Mouse (Mus musculus): ENCODE results near the gene Olfr610. TPM values are rescaled to one million over a fixed set of nuclear protein-coding genes. Genes with fewer than 3 reads are reported as not detected.

Gene Olfr610
- polyA plus RNA-seq (2015; fragmentation: Nextera tagmentation; extraction: Ambion mirVana) = not detected in 2 replicates

GRCm38 (mm10) chr7:103512022-103512421, at the start of gene Olfr610:
Gene Olfr610 (minus strand): TSS chr7:103512122.

GRCm38 (mm10) chr7:103555779-103556178, 43.9 kb upstream of the Olfr610 start, which contains the start of gene Olfr615:
Gene Olfr615 (plus strand): TSS chr7:103556079.

GRCm38 (mm10) chr7:103547774-103548173, 35.9 kb upstream of the Olfr610 start, which contains the start of gene Olfr613:
Gene Olfr613 (plus strand): TSS chr7:103548074.

DNA sequence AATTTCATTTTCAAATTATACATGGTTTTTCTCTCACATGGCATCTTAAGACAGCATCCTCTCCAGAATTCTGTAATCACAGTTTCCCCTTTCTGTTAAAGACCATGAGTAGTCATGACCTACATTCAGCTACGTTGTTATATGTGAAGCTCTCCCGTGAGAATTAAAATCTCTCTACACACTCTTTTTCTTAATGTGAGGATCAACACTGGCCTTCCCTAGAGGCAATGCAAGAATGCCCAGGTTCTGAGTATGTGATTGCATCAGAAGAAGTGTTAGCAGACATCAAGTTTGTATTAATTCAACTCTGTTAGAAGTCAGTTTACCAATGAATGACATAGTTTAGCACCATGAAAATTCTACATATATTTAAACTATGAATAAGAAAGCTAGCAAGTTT, 30.7 kb upstream of the Olfr610 start, which contains the start of gene Olfr612:
TSS of gene Olfr612 (minus strand) at position 101 of the 400 bp plus-strand sequence.

GRCm38 (mm10) chr7:103520746-103521145, 8.8 kb upstream of the Olfr610 start, which contains the start of gene Olfr611:
Gene Olfr611 (minus strand): TSS chr7:103520846.

GRCm38 (mm10) chr7:103497962-103498361, 14.0 kb downstream of the Olfr610 start, which contains the start of gene Olfr609:
Gene Olfr609 (minus strand): TSS chr7:103498062.

DNA sequence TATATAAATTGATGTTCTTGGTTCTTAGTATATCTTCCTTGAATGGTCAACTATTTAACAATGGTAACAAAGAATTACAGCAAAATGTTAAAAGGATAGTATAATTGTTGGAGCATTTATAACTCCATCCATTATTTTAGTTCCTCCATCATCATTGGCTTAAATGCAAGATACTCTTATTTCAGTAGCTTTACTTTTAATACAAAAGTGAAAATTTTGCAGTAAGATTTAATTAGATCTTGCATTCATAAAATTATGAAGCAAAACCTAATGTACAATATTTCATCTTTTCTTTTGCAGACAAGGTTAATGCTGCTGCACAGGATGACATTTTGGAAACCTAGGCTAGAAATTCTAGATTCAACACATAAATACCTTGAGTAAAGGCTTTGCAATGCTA, 42.3 kb downstream of the Olfr610 start, which contains the start of gene Olfr608:
TSS of gene Olfr608 (plus strand) at position 301 of the 400 bp plus-strand sequence.

Other genes starting within 250 kb of the Olfr610 start
- not detected in 2 replicates for gene Olfr596, start 206.5 kb downstream of the Olfr610 start, polyA plus RNA-seq (2015; fragmentation: Nextera tagmentation; extraction: Ambion mirVana)
- gene Olfr597, start 195.8 kb downstream of the Olfr610 start, polyA plus RNA-seq (2015; fragmentation: Nextera tagmentation; extraction: Ambion mirVana) = not detected in 2 replicates
- gene Olfr598, start 188.6 kb downstream of the Olfr610 start, polyA plus RNA-seq (2015; fragmentation: Nextera tagmentation; extraction: Ambion mirVana) = not detected in 2 replicates
- not detected in 2 replicates for gene Olfr599, start 176.2 kb downstream of the Olfr610 start, polyA plus RNA-seq (2015; fragmentation: Nextera tagmentation; extraction: Ambion mirVana)
- gene Olfr600, start 162.5 kb downstream of the Olfr610 start, polyA plus RNA-seq (2015; fragmentation: Nextera tagmentation; extraction: Ambion mirVana) = not detected in 2 replicates
- not detected in 2 replicates for gene Olfr601, start 149.5 kb downstream of the Olfr610 start, polyA plus RNA-seq (2015; fragmentation: Nextera tagmentation; extraction: Ambion mirVana)
- gene Olfr603, start 125.9 kb downstream of the Olfr610 start, polyA plus RNA-seq (2015; fragmentation: Nextera tagmentation; extraction: Ambion mirVana) = not detected in 2 replicates
- gene Usp17lc, start 97.0 kb downstream of the Olfr610 start, polyA plus RNA-seq (2015; fragmentation: Nextera tagmentation; extraction: Ambion mirVana) = not detected in 2 replicates
- gene Olfr605, start 66.7 kb downstream of the Olfr610 start, polyA plus RNA-seq (2015; fragmentation: Nextera tagmentation; extraction: Ambion mirVana) = not detected in 2 replicates
- not detected in 2 replicates for gene Olfr606, start 63.1 kb downstream of the Olfr610 start, polyA plus RNA-seq (2015; fragmentation: Nextera tagmentation; extraction: Ambion mirVana)
- gene Olfr607, start 48.0 kb downstream of the Olfr610 start, polyA plus RNA-seq (2015; fragmentation: Nextera tagmentation; extraction: Ambion mirVana) = not detected in 2 replicates
- gene Olfr608, start 42.2 kb downstream of the Olfr610 start, polyA plus RNA-seq (2015; fragmentation: Nextera tagmentation; extraction: Ambion mirVana) = not detected in 2 replicates
- gene Olfr609, start 14.1 kb downstream of the Olfr610 start, polyA plus RNA-seq (2015; fragmentation: Nextera tagmentation; extraction: Ambion mirVana) = not detected in 2 replicates
- not detected in 2 replicates for gene Olfr611, start 8.7 kb upstream of the Olfr610 start, polyA plus RNA-seq (2015; fragmentation: Nextera tagmentation; extraction: Ambion mirVana)
- not detected in 2 replicates for gene Olfr612, start 30.6 kb upstream of the Olfr610 start, polyA plus RNA-seq (2015; fragmentation: Nextera tagmentation; extraction: Ambion mirVana)
- gene Olfr613, start 36.0 kb upstream of the Olfr610 start, polyA plus RNA-seq (2015; fragmentation: Nextera tagmentation; extraction: Ambion mirVana) = not detected in 2 replicates
- gene Olfr615, start 44.0 kb upstream of the Olfr610 start, polyA plus RNA-seq (2015; fragmentation: Nextera tagmentation; extraction: Ambion mirVana) = not detected in 2 replicates
- gene Olfr616, start 57.0 kb upstream of the Olfr610 start, polyA plus RNA-seq (2015; fragmentation: Nextera tagmentation; extraction: Ambion mirVana) = not detected in 2 replicates
- gene Olfr617, start 60.9 kb upstream of the Olfr610 start, polyA plus RNA-seq (2015; fragmentation: Nextera tagmentation; extraction: Ambion mirVana) = not detected in 2 replicates
- gene Olfr618, start 78.0 kb upstream of the Olfr610 start, polyA plus RNA-seq (2015; fragmentation: Nextera tagmentation; extraction: Ambion mirVana) = not detected in 2 replicates
- not detected in 2 replicates for gene Olfr619, start 88.5 kb upstream of the Olfr610 start, polyA plus RNA-seq (2015; fragmentation: Nextera tagmentation; extraction: Ambion mirVana)
- gene Olfr620, start 100.4 kb upstream of the Olfr610 start, polyA plus RNA-seq (2015; fragmentation: Nextera tagmentation; extraction: Ambion mirVana) = not detected in 2 replicates
- gene Olfr622, start 130.6 kb upstream of the Olfr610 start, polyA plus RNA-seq (2015; fragmentation: Nextera tagmentation; extraction: Ambion mirVana) = not detected in 2 replicates
- not detected in 2 replicates for gene Olfr623, start 151.6 kb upstream of the Olfr610 start, polyA plus RNA-seq (2015; fragmentation: Nextera tagmentation; extraction: Ambion mirVana)
- gene Olfr624, start 159.1 kb upstream of the Olfr610 start, polyA plus RNA-seq (2015; fragmentation: Nextera tagmentation; extraction: Ambion mirVana) = 0.02 and 0.08 TPM in 2 replicates
- gene Olfr625-ps1, start 170.6 kb upstream of the Olfr610 start, polyA plus RNA-seq (2015; fragmentation: Nextera tagmentation; extraction: Ambion mirVana) = not detected in 2 replicates
- gene Olfr243, start 202.5 kb upstream of the Olfr610 start, polyA plus RNA-seq (2015; fragmentation: Nextera tagmentation; extraction: Ambion mirVana) = not detected in 2 replicates
- gene Olfr628, start 218.3 kb upstream of the Olfr610 start, polyA plus RNA-seq (2015; fragmentation: Nextera tagmentation; extraction: Ambion mirVana) = not detected in 2 replicates
- 0.14 and 0.19 TPM in 2 replicates for gene Olfr629, start 232.8 kb upstream of the Olfr610 start, polyA plus RNA-seq (2015; fragmentation: Nextera tagmentation; extraction: Ambion mirVana)
- gene Olfr630, start 245.2 kb upstream of the Olfr610 start, polyA plus RNA-seq (2015; fragmentation: Nextera tagmentation; extraction: Ambion mirVana) = not detected in 2 replicates

All from spleen, postnatal 0 days (tissue).